Mouse (Mus musculus): Measurements from ENCODE around the gene Tedc1. TPM values are rescaled to one million over a fixed set of nuclear protein-coding genes. Genes with fewer than 3 reads are reported as not detected.
"Not testable (repeated sequence)": the region's sequence is repeated elsewhere in the genome, so short reads cannot be mapped to it uniquely, and the experiment has no call there.

The Tedc1 gene
- polyA plus RNA-seq, 1 experiment from 2014 or later = 36.0 TPM

GRCm38 (mm10) chr12:113188349-113189055 is 32.3 kb downstream of the Tedc1 start:
- Histone ChIP-seq H3K4me1 (ENCODE audit: control insufficient read depth, insufficient read depth, low read length) (peaks cover 19% of the 10 kb centered on the region), H3K9me3 (ENCODE audit: control insufficient read depth, low read length) (no peaks in the 10 kb centered on the region), H3K27me3 (ENCODE audit: control insufficient read depth, insufficient read depth, low read length) (no peaks in the 10 kb centered on the region), H3K4me2 (ENCODE audit: low read depth) (peak overlapping the region; percentile 85), H3K9ac (ENCODE audit: low read length) (no peak overlapping the region), H3K27ac (ENCODE audit: low read depth, low read length) (no peak overlapping the region), H3K36me3 (ENCODE audit: control insufficient read depth, insufficient read depth, low read length) (0 out of 2 replicates have a peak, but pooled peaks cover 2% of the 10 kb centered on the region), H3K4me3 (ENCODE audit: low read depth, low read length) (peak overlapping the region; percentile 26; the same call in 1 of the 2 replicates)
- peak; percentile 1; the same call in 1 of the 2 replicates for ATAC-seq (ENCODE audit: insufficient read depth, low FRiP score, low TSS enrichment)
- DNase-seq (ENCODE audit: low spot score) = no peak
- WGBS = 90% methylated on average over 51 of the region's 51 CpGs

- H3K27ac ChIP-seq (ENCODE audit: low read depth, low read length) = no peak overlapping the region
- no peak for ATAC-seq (ENCODE audit: insufficient read depth, low FRiP score, low TSS enrichment)
- H3K4me1 ChIP-seq (ENCODE audit: control insufficient read depth, insufficient read depth, low read length) = no peaks in the 10 kb centered on the region
- H3K4me2 ChIP-seq (ENCODE audit: low read depth) = no peak overlapping the region
- no peak for DNase-seq (ENCODE audit: low spot score)
- 75% methylated on average over 2 of the region's 2 CpGs for WGBS
- H3K4me3 ChIP-seq (ENCODE audit: low read depth, low read length) = no peak overlapping the region
- H3K9me3 ChIP-seq (ENCODE audit: control insufficient read depth, low read length) = no peaks in the 10 kb centered on the region
- H3K9ac ChIP-seq (ENCODE audit: low read length) = no peak overlapping the region
- 0 out of 2 replicates have a peak, but pooled peaks cover 2% of the 10 kb centered on the region for H3K36me3 ChIP-seq (ENCODE audit: control insufficient read depth, insufficient read depth, low read length)
- H3K27me3 ChIP-seq (ENCODE audit: control insufficient read depth, insufficient read depth, low read length) = no peaks in the 10 kb centered on the region
Measured at GRCm38 (mm10) chr12:113193423-113193822, 37.2 kb downstream of the Tedc1 start.

DNA sequence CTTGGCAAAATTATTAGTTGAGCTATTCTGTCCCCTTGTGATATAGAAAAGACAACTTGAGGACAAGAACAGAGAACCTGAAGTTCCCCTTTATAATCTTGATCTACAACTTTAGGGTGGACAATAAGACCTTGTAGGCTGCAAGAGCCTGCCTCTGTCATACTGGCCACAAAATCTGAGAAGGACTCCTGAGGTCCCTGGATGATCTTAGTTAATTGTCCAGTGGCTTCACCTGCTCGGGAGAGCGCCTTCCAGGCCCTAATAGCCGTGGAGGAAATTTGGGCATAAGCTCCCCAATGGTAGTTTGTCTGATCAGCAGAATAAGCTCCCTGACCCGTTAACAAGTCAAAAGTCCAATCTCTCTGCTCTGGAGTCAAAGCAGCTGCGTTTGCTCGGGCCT is 42.9 kb downstream of the Tedc1 start:
- WGBS = 100% methylated on average over 3 of the region's 6 CpGs
- DNase-seq (ENCODE audit: low spot score); H3K9ac ChIP-seq (ENCODE audit: low read length); H3K9me3 ChIP-seq (ENCODE audit: control insufficient read depth, low read length); H3K4me1 ChIP-seq (ENCODE audit: control insufficient read depth, insufficient read depth, low read length); H3K27ac ChIP-seq (ENCODE audit: low read depth, low read length); H3K36me3 ChIP-seq (ENCODE audit: control insufficient read depth, insufficient read depth, low read length); ATAC-seq (ENCODE audit: insufficient read depth, low FRiP score, low TSS enrichment); H3K4me3 ChIP-seq (ENCODE audit: low read depth, low read length); H3K27me3 ChIP-seq (ENCODE audit: control insufficient read depth, insufficient read depth, low read length); H3K4me2 ChIP-seq (ENCODE audit: low read depth): not testable (repeated sequence)

GRCm38 (mm10) chr12:113201301-113201700 is 45.1 kb downstream of the Tedc1 start:
- no peaks in the 10 kb centered on the region for H3K36me3 ChIP-seq (ENCODE audit: control insufficient read depth, insufficient read depth, low read length)
- no peaks in the 10 kb centered on the region for H3K9me3 ChIP-seq (ENCODE audit: control insufficient read depth, low read length)
- no peaks in the 10 kb centered on the region for H3K4me1 ChIP-seq (ENCODE audit: control insufficient read depth, insufficient read depth, low read length)
- no peak overlapping the region for H3K4me3 ChIP-seq (ENCODE audit: low read depth, low read length)
- 93% methylated on average over 4 of the region's 4 CpGs for WGBS
- no peak overlapping the region for H3K27ac ChIP-seq (ENCODE audit: low read depth, low read length)
- no peaks in the 10 kb centered on the region for H3K27me3 ChIP-seq (ENCODE audit: control insufficient read depth, insufficient read depth, low read length)
- ATAC-seq (ENCODE audit: insufficient read depth, low FRiP score, low TSS enrichment) = no peak
- no peak overlapping the region for H3K4me2 ChIP-seq (ENCODE audit: low read depth)
- no peak for DNase-seq (ENCODE audit: low spot score)
- no peak overlapping the region for H3K9ac ChIP-seq (ENCODE audit: low read length)

DNA sequence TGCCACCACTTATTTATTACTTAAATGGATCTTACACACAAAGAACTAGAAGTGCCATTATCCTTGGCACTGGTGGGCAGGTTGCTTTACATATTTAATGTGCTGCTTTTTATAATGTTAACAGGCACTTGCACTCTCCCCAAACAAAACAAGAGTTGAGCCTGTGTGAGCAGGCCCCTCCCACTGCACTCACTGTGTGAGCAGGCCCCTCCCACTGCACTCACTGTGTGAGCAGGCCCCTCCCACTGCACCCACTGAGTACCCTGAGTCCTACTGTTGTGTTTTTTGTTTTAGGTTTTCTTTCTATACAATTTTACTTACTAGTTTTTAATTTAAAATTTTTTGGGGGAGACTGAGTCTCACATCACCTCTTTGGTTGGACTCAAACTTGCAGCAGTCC is 45.8 kb downstream of the Tedc1 start:
- no peak for ATAC-seq (ENCODE audit: insufficient read depth, low FRiP score, low TSS enrichment)
- no peaks in the 10 kb centered on the region for H3K27me3 ChIP-seq (ENCODE audit: control insufficient read depth, insufficient read depth, low read length)
- DNase-seq (ENCODE audit: low spot score) = no peak
- no peaks in the 10 kb centered on the region for H3K4me1 ChIP-seq (ENCODE audit: control insufficient read depth, insufficient read depth, low read length)
- no peak overlapping the region for H3K4me2 ChIP-seq (ENCODE audit: low read depth)
- no peaks in the 10 kb centered on the region for H3K36me3 ChIP-seq (ENCODE audit: control insufficient read depth, insufficient read depth, low read length)
- H3K9me3 ChIP-seq (ENCODE audit: control insufficient read depth, low read length) = no peaks in the 10 kb centered on the region
- no peak overlapping the region for H3K4me3 ChIP-seq (ENCODE audit: low read depth, low read length)
- H3K27ac ChIP-seq (ENCODE audit: low read depth, low read length) = no peak overlapping the region
- H3K9ac ChIP-seq (ENCODE audit: low read length) = no peak overlapping the region

GRCm38 (mm10) chr12:113203522-113203921 is 47.3 kb downstream of the Tedc1 start:
- Histone ChIP-seq H3K4me1 (ENCODE audit: control insufficient read depth, insufficient read depth, low read length) (no peaks in the 10 kb centered on the region), H3K36me3 (ENCODE audit: control insufficient read depth, insufficient read depth, low read length) (no peaks in the 10 kb centered on the region), H3K4me3 (ENCODE audit: low read depth, low read length) (no peak overlapping the region), H3K27me3 (ENCODE audit: control insufficient read depth, insufficient read depth, low read length) (no peaks in the 10 kb centered on the region), H3K4me2 (ENCODE audit: low read depth) (no peak overlapping the region), H3K9ac (ENCODE audit: low read length) (no peak overlapping the region), H3K9me3 (ENCODE audit: control insufficient read depth, low read length) (no peaks in the 10 kb centered on the region), H3K27ac (ENCODE audit: low read depth, low read length) (no peak overlapping the region)
- DNase-seq (ENCODE audit: low spot score) = no peak
- WGBS = 86% methylated on average over 7 of the region's 7 CpGs
- no peak for ATAC-seq (ENCODE audit: insufficient read depth, low FRiP score, low TSS enrichment)

GRCm38 (mm10) chr12:113205251-113205942 is 49.2 kb downstream of the Tedc1 start:
- H3K9me3 ChIP-seq (ENCODE audit: control insufficient read depth, low read length) = no peaks in the 10 kb centered on the region
- ATAC-seq (ENCODE audit: insufficient read depth, low FRiP score, low TSS enrichment) (no peak), DNase-seq (ENCODE audit: low spot score) (no peak)
- no peaks in the 10 kb centered on the region for H3K27me3 ChIP-seq (ENCODE audit: control insufficient read depth, insufficient read depth, low read length)
- H3K27ac ChIP-seq (ENCODE audit: low read depth, low read length) = no peak overlapping the region
- H3K4me1 ChIP-seq (ENCODE audit: control insufficient read depth, insufficient read depth, low read length) = no peaks in the 10 kb centered on the region
- H3K36me3 ChIP-seq (ENCODE audit: control insufficient read depth, insufficient read depth, low read length) = no peaks in the 10 kb centered on the region
- no peak overlapping the region for H3K4me3 ChIP-seq (ENCODE audit: low read depth, low read length)
- 90% methylated on average over 7 of the region's 7 CpGs for WGBS
- no peak overlapping the region for H3K4me2 ChIP-seq (ENCODE audit: low read depth)
- H3K9ac ChIP-seq (ENCODE audit: low read length) = no peak overlapping the region

DNA sequence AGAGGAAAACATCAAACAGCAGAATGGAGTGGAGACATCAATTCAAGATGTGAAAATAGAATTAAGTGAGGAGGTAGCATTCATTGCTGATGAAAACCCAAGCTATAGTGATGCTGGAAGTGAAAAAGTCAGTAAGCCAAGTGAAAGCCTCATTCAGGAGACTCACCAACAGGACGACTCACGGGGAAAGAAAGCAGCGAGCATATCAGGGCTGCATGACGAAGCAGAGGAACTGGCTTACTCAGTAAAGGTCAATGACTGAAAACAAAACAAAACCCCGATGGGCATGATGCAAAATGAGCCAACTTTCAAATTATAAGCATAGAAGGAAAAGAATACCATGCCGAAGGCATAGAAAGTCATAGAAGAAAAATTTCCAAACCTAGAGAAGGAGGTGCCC is 51.5 kb downstream of the Tedc1 start:
- Histone ChIP-seq H3K36me3 (ENCODE audit: control insufficient read depth, insufficient read depth, low read length) (no peaks in the 10 kb centered on the region), H3K4me2 (ENCODE audit: low read depth) (no peak overlapping the region), H3K27ac (ENCODE audit: low read depth, low read length) (no peak overlapping the region), H3K27me3 (ENCODE audit: control insufficient read depth, insufficient read depth, low read length) (no peaks in the 10 kb centered on the region), H3K9ac (ENCODE audit: low read length) (no peak overlapping the region), H3K4me1 (ENCODE audit: control insufficient read depth, insufficient read depth, low read length) (no peaks in the 10 kb centered on the region), H3K9me3 (ENCODE audit: control insufficient read depth, low read length) (no peaks in the 10 kb centered on the region), H3K4me3 (ENCODE audit: low read depth, low read length) (no peak overlapping the region)
- DNase-seq (ENCODE audit: low spot score) = no peak
- 92% methylated on average over 6 of the region's 6 CpGs for WGBS
- no peak for ATAC-seq (ENCODE audit: insufficient read depth, low FRiP score, low TSS enrichment)
